Mouse (Mus musculus): ENCODE data around the gene Tex30.
"Not testable (repeated sequence)": the region's sequence is repeated elsewhere in the genome, so short reads cannot be mapped to it uniquely, and the experiment has no call there.

Tex30 gene

GRCm38 (mm10) chr1:44102259-44102717 lies at the start of gene Tex30:
Tex30 (minus strand) TSS chr1:44102441.
- DNase-seq: peak; percentile 96

GRCm38 (mm10) chr1:44148706-44149105 lies 46.5 kb upstream of the Tex30 start:
- no peak for DNase-seq

DNA sequence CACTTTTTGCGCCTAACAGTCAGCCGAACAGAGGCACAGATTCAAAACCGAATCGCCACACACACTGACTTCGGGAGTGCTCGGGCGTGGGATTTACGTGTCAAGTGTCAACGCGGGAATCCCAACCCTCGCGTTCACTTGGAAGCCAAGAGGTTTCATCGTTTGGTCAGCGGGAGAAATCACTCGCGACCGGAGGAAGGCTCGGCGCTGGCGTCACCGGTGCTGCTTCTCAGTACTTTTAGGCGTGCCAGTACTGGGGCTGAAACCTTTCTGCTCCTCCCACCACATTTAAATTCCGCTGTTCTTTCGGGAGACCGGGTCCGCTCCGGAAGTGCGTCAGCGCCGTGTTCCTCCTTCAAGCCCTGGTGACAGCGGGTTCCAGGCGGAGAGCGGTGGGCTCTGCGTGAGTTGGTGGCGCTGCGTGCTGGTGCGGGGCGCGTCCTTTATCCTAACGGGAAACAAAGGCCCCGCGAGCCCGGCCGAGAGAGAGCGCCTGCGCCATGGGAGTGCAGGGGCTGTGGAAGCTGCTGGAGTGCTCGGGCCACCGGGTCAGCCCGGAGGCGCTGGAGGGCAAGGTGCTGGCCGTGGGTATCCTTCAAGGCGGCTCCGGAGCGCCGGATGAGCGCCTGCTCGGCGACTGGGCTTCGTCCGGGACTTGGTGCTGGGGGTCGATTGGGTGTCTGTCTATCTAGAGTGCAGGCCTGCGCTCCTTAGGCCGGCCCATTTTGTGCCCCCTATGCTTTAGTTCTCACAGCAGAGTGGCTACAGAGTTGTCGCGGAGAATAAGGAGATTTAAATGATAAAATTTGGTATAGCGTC lies 45.5 kb upstream of the Tex30 start, which contains the start of gene Ercc5:
Ercc5 (plus strand) TSS at position 182 of the 819 bp plus-strand sequence.
- DNase-seq: peak; percentile 95

DNA sequence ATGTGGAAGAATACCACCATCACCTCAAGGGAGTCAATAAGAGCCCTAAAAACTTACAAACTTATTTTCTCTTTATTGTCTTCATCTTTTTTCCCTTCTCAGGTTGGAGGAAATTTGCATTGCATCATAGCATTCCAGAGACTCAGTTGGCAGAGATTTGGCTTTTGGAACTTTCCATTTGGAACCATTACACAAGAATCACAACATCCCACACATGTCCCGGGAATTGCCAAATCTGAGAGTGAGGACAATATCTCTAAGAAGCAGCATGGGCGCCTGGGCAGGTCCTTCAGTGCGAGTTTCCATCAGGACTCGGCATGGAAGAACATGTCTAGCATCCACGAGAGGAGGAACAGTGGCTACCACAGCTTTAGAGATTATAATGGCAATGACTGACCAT lies 40.5 kb upstream of the Tex30 start:
- peak; percentile 52 for DNase-seq

DNA sequence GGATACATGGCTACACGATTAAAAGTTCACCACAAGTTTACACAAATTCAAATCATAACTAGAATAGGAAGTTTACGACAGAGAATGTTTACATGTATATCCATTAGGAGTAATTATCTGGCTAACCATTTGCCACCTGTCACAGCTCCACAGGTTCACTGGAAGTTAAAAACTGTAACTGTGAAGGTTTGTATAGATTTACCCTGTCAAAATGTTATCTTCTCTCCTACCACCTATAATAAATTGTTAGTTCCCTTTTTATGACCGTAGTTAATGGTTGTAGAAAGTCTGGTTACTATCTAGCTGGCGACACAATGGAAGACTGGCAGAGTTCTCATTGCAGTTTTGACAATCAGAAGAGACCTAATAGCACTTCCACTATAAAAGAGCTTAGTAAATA lies 38.0 kb upstream of the Tex30 start:
- no peak for DNase-seq

DNA sequence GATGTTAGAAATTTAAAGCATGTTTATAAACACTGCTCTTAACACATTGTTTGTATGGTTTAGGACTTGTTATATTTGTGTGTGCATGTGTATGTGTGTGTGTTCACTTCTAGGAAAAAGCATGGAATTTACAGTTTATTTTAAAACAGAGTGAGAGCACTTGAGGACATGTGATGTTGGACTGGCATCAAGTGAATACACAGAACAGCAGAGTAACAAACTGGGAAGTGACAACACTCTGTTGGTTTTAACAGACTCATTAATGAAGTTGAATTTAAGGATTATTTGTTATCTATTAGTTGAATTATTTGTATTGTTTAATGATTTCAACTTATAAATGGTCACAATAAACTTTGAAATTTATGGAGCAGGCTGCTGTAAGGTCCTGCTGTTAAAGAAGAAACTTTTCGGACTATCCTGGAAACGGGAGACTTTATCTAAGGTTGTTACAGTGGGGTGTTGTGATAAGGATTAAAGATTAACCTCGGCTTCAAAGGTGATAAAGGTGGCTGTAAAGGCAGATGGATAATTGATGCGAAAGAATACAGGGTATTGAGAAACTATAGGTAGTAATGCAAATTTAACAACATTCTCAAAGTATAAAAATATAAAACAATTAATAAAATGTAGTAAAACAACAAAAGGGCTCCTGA lies 27.8 kb upstream of the Tex30 start:
- no peak for DNase-seq

- no peak for DNase-seq
Observed at GRCm38 (mm10) chr1:44125590-44125989, 23.3 kb upstream of the Tex30 start.

- no peak for DNase-seq
Observed at GRCm38 (mm10) chr1:44122256-44122655, 20.0 kb upstream of the Tex30 start.

GRCm38 (mm10) chr1:44120074-44120406 lies 17.8 kb upstream of the Tex30 start:
- DNase-seq: no peak

- DNase-seq: peak; percentile 84
Observed at GRCm38 (mm10) chr1:44119201-44120073, 17.2 kb upstream of the Tex30 start.

DNA sequence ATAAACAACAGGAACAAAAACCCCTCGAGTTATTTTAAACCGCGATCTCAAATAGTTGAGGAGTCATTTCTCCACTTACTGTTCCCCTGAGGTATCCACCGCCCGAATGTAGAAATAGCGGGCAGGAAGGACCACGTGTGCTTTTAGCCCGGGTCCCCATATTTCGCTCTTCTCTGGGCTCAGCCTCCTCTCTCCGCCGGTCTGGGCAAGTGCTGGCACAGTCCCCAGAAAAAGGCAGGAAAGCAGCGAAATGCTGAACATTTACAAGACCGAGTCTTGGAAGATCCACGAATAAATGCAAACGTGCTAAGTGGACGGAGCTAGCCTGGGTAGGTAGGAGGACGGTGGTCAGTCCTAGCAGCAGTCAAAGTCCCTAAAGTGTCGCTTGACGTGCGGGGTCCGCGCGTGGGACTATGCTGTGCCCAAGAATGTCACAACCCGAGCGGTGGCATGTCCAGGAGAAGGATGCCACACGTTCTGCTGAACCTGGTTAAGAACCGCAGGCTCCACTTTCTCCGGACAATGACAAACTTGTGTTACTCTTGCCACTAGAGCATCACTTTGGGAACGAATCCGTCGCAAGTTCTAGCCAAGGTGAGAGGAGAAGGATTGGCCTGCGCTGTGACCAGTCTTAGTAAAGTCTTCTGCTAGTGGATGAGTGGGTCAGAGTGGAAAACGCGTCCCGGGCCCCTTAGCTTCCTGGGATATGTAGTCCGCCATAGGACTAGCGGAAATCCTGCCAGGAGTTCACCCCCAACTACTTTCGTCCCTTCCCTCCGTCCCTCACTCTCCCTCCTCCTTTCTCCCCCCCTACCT lies 16.2 kb upstream of the Tex30 start, which contains the start of the genes Kdelc1 and Bivm:
Kdelc1 (minus strand) TSS at position 570 of the 816 bp plus-strand sequence.
Bivm (plus strand) TSS at position 719 of the 816 bp plus-strand sequence.
- peak; percentile 97 for DNase-seq

DNA sequence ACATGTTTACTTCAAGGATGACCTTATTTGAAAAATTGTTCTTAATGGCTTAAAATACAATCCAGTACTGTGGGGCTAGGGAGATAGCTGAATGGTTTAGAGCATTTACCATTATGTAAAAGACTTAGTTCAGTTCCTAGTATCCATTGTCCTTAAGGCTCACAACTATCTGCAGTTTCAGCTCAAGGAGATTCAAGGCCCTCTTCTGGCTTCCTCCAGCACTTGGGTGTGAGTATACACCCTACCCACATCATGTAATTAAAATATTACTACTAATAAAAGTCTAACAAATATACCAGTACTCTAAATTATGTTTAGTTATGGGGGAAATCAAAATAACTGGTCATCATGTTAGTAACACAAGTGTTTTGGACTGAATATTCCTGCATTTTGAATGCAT lies 15.3 kb upstream of the Tex30 start:
- DNase-seq: no peak

- DNase-seq: no peak
Observed at GRCm38 (mm10) chr1:44102939-44103338, 698 bp upstream of the Tex30 start.

DNA sequence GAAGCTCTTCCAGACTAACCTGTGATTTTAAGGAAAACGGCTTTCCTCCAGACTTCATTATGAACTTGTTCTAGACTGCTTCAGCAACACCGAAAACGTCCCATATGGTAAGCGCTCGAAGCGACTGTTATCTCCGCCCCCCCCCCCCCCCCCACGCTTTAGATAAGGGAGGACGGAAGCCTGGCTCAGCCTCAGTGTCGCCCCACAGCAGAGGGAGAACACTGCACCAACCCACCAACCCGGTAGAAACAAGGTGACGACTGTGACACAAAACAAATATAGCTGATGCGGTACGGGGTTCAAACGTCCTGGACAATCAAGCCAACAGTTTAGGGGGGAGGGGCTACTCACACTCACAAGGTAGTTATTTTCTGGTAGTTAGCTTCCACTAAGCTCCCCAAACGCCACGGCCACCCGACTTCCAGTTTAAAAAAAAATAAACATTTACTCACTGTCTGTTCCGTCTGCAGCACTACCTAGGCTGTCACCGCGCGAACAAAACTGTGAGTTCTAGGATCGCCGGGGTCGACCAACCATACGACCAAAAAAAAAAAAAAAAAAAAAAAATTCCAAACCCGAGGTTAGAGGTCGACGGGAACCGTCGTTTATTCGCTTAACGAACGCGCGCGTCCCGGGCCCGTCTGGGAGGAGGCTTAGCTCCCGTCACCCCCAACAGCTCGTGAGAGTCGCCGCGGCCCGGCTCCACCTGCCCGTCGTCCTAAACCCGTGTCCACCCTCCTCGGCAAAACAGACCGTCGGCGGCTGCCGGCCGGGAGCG lies 604 bp downstream of the Tex30 start:
- peak; percentile 25 for DNase-seq

- peak; percentile 83 for DNase-seq
Observed at GRCm38 (mm10) chr1:44064625-44065024, 37.6 kb downstream of the Tex30 start.

DNA sequence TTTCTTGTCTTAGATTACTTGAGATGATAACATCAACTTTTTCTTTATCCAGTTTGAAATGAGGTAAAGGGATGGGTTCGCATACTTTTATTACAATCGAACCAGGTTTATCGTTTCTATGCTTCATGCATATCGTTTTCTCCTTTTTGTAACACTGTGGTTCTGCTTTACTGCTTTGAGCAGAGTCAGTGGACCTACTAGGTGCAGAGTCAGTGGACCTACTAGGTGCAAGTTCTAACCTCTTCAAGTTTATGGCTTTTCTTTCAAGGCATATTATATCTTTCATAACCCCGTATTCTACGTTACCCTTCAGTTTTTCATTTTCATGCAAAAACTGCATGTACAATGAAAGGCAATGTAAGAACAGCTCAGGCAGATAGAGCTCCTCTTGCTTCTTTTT lies 38.8 kb downstream of the Tex30 start:
- no peak for DNase-seq

- no peak for DNase-seq
Observed at GRCm38 (mm10) chr1:44061836-44062235, 40.4 kb downstream of the Tex30 start, which contains the start of gene Gm8251. Gm8251 (minus strand) TSS chr1:44061936.

DNA sequence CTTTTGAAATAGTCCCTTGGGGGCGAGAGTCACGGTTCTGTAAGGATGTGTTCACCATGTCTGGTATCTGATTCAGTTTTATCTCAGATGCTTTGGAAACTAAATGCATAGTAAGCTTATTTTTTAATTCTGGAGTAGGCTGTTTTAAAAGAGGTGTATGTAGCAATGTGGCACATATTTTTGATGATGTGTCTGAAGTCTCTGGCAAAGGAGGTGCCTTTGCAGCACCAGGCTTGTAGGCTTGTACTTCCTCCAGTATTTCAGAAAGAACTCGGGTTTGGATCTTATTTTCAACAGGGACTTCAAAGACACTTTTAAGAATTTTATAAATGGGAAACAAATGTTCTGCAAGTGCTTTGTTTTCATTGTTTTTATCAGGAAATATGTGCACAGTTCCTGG lies 44.4 kb downstream of the Tex30 start:
- no peak for DNase-seq

- DNase-seq: peak; percentile 3
Observed at GRCm38 (mm10) chr1:44046556-44046955, 55.7 kb downstream of the Tex30 start.

DNA sequence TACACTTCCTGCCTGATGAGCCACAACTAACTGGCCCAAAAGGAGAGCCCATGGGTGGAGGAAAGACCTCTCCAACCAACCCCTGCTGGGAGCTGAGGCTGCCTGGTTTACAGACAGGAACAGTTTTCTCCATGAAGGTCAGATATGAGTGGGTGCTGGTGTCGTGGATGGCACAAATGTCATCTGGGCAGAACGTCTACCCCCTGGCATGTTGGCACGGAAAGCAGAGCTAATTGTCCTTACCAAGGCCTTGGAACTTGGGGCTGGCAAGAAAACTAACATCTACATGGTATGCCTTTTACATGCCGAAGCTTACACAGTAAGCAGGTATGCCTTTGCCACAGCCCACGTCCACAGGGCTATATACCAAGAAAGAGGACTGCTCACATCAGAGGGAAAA lies 56.6 kb downstream of the Tex30 start:
- not testable (repeated sequence) for DNase-seq

- no peak for DNase-seq
Observed at GRCm38 (mm10) chr1:44042555-44042915, 59.7 kb downstream of the Tex30 start.

Measured in lung, postnatal 36 days (tissue).